Mouse (Mus musculus): Measurements from ENCODE around the gene Olfr1508. TPM values are rescaled to one million over a fixed set of nuclear protein-coding genes. Genes with fewer than 3 reads are reported as not detected.
"Not testable (repeated sequence)": the region's sequence is repeated elsewhere in the genome, so short reads cannot be mapped to it uniquely, and the experiment has no call there.

The Olfr1508 gene
- not detected for total RNA-seq (2021)

DNA sequence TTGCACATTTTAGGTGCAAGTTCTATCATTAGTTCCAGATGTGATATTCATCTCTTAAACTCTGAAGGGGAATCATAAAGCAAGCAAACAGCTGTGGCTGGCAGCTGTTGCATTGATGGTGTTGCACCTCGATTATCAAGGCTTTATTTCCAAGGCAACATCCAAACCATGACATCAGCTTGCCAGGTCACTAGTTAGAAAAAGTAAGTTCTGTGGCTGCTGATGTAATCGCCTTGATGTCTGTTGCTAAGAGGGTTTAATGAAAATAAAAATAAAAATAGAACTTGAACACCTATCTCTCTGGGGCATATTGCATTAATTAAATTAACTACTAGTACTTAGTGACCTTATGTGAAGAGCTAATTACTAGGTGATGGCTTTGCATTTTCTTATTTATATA lies at the start of gene Olfr1508:
Gene Olfr1508 (minus strand): TSS at position 101 of the 400 bp plus-strand sequence.
- intact Hi-C loops (cut with DNase I): no loop called here

DNA sequence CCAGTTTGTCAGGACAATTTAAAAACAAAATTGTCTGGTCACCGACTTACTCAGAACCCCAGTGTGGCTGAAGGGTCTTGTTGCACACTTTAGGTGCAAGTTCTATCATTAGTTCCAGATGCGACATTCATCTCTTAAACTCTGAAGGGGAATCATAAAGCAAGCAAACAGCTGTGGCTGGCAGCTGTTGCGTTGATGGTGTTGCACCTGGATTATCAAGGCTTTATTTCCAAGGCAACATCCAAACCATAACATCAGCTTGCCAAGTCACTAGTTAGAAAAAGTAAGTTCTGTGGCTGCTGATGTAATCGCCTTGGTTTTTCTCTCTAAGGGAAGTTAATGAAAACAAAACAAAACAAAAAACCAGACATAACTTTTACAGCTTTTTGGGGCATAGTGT lies 28.2 kb upstream of the Olfr1508 start, which contains the start of gene Olfr1507:
Gene Olfr1507 (minus strand): TSS at position 234 of the 400 bp plus-strand sequence.
- DNase-seq (ENCODE audit: low spot score in 2 of 2): no peak
- intact Hi-C loops (cut with DNase I): no loop called here

More for the DNA sequence above, at the start of gene Olfr1508:
- no peak for DNase-seq (ENCODE audit: low spot score in 2 of 2)

DNA sequence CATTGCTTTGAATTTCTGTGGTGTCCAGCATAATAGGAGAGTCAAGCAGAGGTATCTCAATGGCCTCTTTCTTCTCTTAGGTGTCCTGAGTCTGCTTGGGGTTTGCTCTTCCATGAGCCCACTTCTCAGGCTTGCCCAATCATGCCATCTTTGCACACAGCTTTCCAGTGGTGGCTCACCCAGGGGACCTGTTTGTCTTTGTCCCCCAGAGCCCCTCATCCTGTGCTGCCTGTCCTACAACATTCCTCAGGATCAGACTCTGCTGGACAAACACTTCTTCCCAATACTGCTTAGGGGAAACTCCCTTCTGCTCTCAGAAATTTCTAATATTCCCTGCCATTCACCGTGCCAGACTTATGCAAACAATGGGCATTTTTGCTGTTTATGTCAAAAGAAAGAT lies 1.6 kb downstream of the Olfr1508 start:
- intact Hi-C loops (cut with DNase I): no loop called here
- no peak for DNase-seq (ENCODE audit: low spot score in 2 of 2)

DNA sequence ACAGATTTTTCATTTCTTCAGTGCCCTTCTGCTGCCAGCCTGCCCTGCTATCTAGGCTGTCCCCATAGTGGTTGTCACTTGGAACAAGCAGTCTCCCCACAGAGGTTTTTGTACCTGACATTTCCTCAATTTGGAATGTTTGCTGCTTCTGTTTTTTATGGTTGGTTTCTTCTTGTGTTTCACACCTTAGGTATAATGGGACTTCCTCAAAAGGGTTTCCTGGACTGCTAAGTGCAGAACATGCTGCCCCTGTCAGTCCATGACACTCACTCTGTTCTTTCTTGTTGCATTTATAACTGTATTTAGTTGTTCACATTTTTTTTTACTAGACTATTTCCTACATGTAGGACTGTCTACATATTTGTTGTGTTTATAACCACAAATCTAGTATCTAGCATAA lies 5.4 kb downstream of the Olfr1508 start:
- intact Hi-C loops (cut with DNase I): no loop called here
- DNase-seq (ENCODE audit: low spot score in 2 of 2): no peak

DNA sequence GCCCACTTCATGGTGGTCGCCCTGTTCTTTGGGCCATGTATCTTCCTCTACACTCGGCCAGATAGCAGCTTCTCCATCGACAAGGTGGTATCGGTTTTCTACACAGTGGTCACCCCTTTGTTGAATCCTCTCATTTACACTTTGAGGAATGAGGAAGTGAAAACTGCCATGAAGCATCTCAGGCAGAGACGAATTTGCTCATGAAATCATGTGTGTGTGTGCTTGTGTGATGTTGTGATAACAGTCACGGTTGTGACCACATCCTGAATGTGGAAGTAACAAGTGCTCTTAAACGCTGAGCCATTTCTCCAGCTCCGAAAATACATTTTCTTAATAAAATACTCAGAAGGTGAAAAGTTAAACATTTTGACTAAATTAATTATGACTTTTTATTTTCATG lies 16.2 kb downstream of the Olfr1508 start:
- intact Hi-C loops (cut with DNase I): no loop called here
- DNase-seq (ENCODE audit: low spot score in 2 of 2): no peak

DNA sequence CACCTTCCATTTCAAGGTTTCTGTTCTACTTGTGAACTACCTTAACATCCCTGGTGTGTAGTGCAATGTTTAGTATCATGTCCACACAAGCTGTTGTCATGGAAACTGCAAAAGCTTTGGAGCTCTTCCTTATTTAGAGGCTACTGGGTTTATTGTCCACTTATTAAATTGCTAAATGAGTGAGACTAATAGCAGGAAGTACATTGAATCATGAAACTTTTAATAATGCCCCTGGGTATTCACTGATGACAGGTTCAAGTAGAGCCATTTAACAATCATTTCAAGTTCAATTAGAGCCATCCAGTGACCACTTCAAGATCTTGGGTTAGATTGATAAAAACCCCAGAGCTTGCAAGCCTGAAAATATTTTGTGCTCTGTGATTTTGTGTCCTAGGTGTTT lies 24.6 kb downstream of the Olfr1508 start, which contains the start of gene Olfr1509:
Gene Olfr1509 (plus strand): TSS at position 301 of the 400 bp plus-strand sequence.
- intact Hi-C loops (cut with DNase I): no loop called here
- DNase-seq (ENCODE audit: low spot score in 2 of 2): no peak

DNA sequence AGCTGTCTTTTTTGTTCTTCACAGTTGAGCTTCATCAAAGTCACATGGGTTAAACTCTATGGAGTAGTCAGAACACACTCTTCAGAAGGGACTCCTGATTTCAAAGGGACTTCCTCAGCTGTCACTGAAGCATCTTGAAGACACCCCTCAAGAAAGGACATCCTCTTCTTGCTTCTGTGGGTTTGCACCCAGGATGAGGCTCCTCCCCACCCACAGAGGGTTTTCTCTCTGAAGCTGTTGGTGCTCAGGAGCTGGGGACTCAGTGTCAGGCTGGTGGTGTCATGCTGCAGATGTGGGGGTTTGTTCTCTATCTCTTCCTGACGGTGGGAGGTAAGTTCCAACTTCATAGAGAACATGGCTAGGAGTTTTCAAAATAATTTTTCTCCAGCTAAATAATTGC lies 39.6 kb downstream of the Olfr1508 start:
- DNase-seq (ENCODE audit: low spot score in 2 of 2): no peak
- intact Hi-C loops (cut with DNase I): no loop called here

DNA sequence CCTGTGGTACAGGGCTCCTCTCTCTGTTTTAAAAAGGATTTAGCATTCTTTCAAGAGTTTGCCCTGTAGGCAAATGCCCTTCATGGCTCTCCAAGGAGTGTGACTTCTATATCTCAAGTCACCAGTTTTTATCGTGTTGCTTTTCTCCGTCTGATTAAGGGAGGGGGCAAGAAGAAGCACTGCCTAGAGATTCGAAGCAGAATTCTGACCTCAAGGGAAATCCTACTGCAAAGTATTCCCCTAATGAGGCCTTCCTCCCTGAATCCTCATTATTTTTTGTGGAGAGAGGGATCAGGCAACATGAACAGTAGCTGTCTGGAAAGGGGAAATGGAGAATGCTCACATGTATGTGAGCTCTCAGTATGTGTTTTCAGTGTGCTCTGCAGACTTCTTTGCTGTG lies 53.0 kb downstream of the Olfr1508 start, which contains the start of gene Olfr1510:
Gene Olfr1510 (minus strand): TSS at position 101 of the 400 bp plus-strand sequence.
- intact Hi-C loops (cut with DNase I): no loop called here
- no peak for DNase-seq (ENCODE audit: low spot score in 2 of 2)

DNA sequence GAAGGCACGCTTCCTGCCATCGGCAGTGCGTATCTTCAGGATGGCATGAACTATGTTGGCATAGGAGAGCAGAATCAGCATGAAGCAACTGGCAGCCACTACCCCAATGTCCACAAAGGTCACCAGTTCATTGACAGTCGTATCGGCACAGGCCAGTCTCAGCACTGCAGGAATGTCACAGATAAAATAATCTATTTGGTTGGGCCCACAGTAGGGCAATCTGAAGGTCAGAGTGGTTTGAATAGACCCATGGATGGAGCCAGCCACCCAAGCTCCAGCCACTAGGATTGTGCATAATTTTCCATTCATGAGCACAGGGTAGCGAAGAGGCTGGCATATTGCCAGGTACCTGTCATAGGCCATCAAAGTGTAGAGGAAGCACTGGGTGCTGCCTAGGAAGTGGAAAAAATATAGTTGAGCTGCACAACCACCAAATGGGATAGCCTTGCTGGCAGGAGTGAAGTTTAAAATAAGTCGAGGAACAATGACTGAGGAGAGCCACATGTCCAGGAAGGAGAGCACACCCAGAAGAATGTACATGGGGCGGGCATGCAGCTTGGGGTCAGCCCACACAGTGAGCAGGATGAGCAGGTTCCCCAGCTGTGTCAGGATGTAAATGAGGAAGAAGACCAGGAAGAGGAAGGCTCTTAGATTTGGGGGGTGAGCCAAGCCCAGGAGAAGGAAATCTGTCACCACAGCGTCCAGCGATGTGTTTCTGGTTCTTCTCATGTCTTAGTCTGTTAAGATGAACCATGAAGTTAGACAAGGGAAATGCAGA lies 57.0 kb downstream of the Olfr1508 start:
- intact Hi-C loops (cut with DNase I); DNase-seq (ENCODE audit: low spot score in 2 of 2): not testable (repeated sequence)

Other genes starting within 250 kb of the Olfr1508 start
- 100 to 1,000 TPM; 115 to 122 TPM for gene Chd8, start 209.7 kb downstream of the Olfr1508 start, total RNA-seq (2021)
- 10 to 100 TPM; 65.5 to 66.8 TPM for gene Tox4, start 188.3 kb downstream of the Olfr1508 start, total RNA-seq (2021)
- gene Rab2b, start 187.9 kb downstream of the Olfr1508 start, total RNA-seq (2021): 10 to 100 TPM; 30.9 to 32.4 TPM
- gene Mettl3, start 162.4 kb downstream of the Olfr1508 start, total RNA-seq (2021): 10 to 100 TPM; 39.8 to 41.5 TPM
- gene Sall2, start 138.7 kb downstream of the Olfr1508 start, total RNA-seq (2021): 10 to 100 TPM; 32.3 to 33.4 TPM
- gene Olfr1513, start 111.1 kb downstream of the Olfr1508 start, total RNA-seq (2021): not detected
- gene Olfr1512, start 88.3 kb downstream of the Olfr1508 start, total RNA-seq (2021): not detected
- not detected for gene Olfr1511, start 70.1 kb downstream of the Olfr1508 start, total RNA-seq (2021)
- not detected for gene Olfr1510, start 53.1 kb downstream of the Olfr1508 start, total RNA-seq (2021)
- gene Olfr1509, start 24.5 kb downstream of the Olfr1508 start, total RNA-seq (2021): not detected
- not detected for gene Olfr1507, start 28.3 kb upstream of the Olfr1508 start, total RNA-seq (2021)

Measured in left cerebral cortex, postnatal 25 days (tissue).